In the genomic region with DNA sequence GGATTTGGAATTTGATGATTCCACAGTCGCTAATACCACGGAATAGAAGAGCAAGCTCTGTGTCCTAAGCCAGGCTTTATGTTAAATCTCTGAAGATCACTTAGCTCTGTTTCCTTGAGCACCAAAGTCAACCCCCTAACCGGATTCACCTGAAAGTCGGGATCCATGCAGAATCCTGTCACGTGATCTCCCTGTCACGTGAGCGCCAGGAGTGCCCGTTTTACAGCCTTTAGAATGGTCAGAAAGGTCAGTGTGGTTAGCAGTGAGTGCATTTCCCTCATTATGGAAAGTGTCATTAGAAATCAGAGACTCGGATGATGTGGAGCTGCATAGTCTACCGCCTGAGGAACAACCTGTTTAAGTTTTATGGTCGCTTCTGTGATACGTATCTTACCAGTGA, we compare ENCODE assay signal across 21 mouse cellular contexts. TPM values are rescaled to one million over a fixed set of nuclear protein-coding genes. Genes with fewer than 3 reads are reported as not detected.
DNase-seq lines count a peak whose midpoint lies in the region; ATAC-seq and TF ChIP-seq lines count a peak whose summit lies in the region.
"Had no signal": no experiment of that assay in that cellular context is flagged by ENCODE, and none has a peak within 500 bp of the region (broad histone marks: within the 10 kb centered on the region; RNA-seq: fewer than 3 reads in every experiment).

No protein-coding gene starts in this region.

- peak overlapping the region; percentile 12; the same call in 1 of the 2 replicates for H3K4me2 ChIP-seq in liver, embryonic 11.5 days
- peak overlapping the region; percentile 56 for H3K4me2 ChIP-seq in liver, embryonic 15.5 days
- H3K4me2 ChIP-seq: kidney, embryonic 15.5 days had no signal

- no peak for TF ChIP-seq EP300 in heart, adult 2 months (IDR thresholded peaks at IDR 0.05; ENCODE audit: insufficient read depth, low read depth, low read length)

- TF ChIP-seq CTCF in heart, adult 2 months (IDR thresholded peaks at IDR 0.05), result no peak

- WGBS in heart, embryonic 10.5 days, result 61% methylated on average over 12 of the region's 12 CpGs
- WGBS in heart, adult 2 months, result 76% methylated on average over 12 of the region's 12 CpGs
- WGBS in liver, embryonic 11.5 days, result 62% methylated on average over 12 of the region's 12 CpGs
- 77% methylated on average over 12 of the region's 12 CpGs for WGBS in liver, embryonic 15.5 days (ENCODE audit: insufficient replicate concordance)

- H3K9ac ChIP-seq in heart, adult 2 months (ENCODE audit: low read depth, low read length), result no peak overlapping the region
- H3K9ac ChIP-seq in liver, embryonic 11.5 days (ENCODE audit: low read depth, low read length), result no peak overlapping the region
- H3K9ac ChIP-seq in liver, embryonic 15.5 days, result no peak overlapping the region
- H3K9ac ChIP-seq: kidney, embryonic 15.5 days had no signal

- H3K4me1 ChIP-seq in heart, embryonic 10.5 days, result peaks cover 24% of the 10 kb centered on the region
- H3K4me1 ChIP-seq in heart, adult 2 months (ENCODE audit: control insufficient read depth, insufficient read depth, low read length), result peaks cover 11% of the 10 kb centered on the region
- peaks cover 8% of the 10 kb centered on the region for H3K4me1 ChIP-seq in liver, embryonic 11.5 days (replicated peaks; ENCODE audit: control insufficient read depth, insufficient read depth, low read length)
- H3K4me1 ChIP-seq in liver, embryonic 15.5 days (replicated peaks), result peaks cover 23% of the 10 kb centered on the region
- H3K4me1 ChIP-seq: forebrain, embryonic 10.5 days; hindbrain, embryonic 10.5 days had no signal

- H3K27me3 ChIP-seq in heart, embryonic 10.5 days (ENCODE audit: insufficient read depth, poor library complexity, severe bottlenecking), result no peaks in the 10 kb centered on the region
- H3K27me3 ChIP-seq in heart, adult 2 months (ENCODE audit: control insufficient read depth, insufficient read depth, low read length), result no peaks in the 10 kb centered on the region
- H3K27me3 ChIP-seq in liver, embryonic 11.5 days (replicated peaks; ENCODE audit: control insufficient read depth, insufficient read depth, low read length), result no peaks in the 10 kb centered on the region
- no peaks in the 10 kb centered on the region for H3K27me3 ChIP-seq in liver, embryonic 15.5 days
- H3K27me3 ChIP-seq: kidney, embryonic 15.5 days had no signal

- ATAC-seq in liver, embryonic 11.5 days (replicated peaks; ENCODE audit: low FRiP score), result peak; percentile 3; the same call in 1 of the 2 replicates
- ATAC-seq in liver, embryonic 15.5 days (ENCODE audit: insufficient read depth), result 0 out of 2 replicates have a peak, but pooled peaks have one; percentile 6
- no peak for ATAC-seq in megakaryocyte progenitor cell, adult 5-6 weeks (replicated peaks; ENCODE audit: poor library complexity)
- ATAC-seq: activated CD4-positive, CD25-positive, alpha-beta regulatory T cell, adult 4 months; midbrain, embryonic 16.5 days had no signal

- no peaks in the 10 kb centered on the region for H3K36me3 ChIP-seq in heart, embryonic 10.5 days
- peaks cover 2% of the 10 kb centered on the region for H3K36me3 ChIP-seq in heart, adult 2 months (ENCODE audit: control insufficient read depth, insufficient read depth, low read length)
- H3K36me3 ChIP-seq in liver, embryonic 11.5 days (ENCODE audit: control insufficient read depth, insufficient read depth, low read length), result no peaks in the 10 kb centered on the region
- H3K36me3 ChIP-seq in liver, embryonic 15.5 days (replicated peaks), result no peaks in the 10 kb centered on the region
- H3K36me3 ChIP-seq: forebrain, embryonic 10.5 days; G1E; hindbrain, embryonic 10.5 days; kidney, embryonic 15.5 days had no signal

- no peaks in the 10 kb centered on the region for H3K9me3 ChIP-seq in heart, embryonic 10.5 days
- H3K9me3 ChIP-seq in liver, embryonic 11.5 days (ENCODE audit: control insufficient read depth, low read length), result no peaks in the 10 kb centered on the region
- no peaks in the 10 kb centered on the region for H3K9me3 ChIP-seq in liver, embryonic 15.5 days (replicated peaks)
- H3K9me3 ChIP-seq: forebrain, embryonic 10.5 days; G1E; hindbrain, embryonic 10.5 days; kidney, embryonic 15.5 days had no signal

- no peak for TF ChIP-seq POLR2A in heart, adult 2 months (IDR thresholded peaks at IDR 0.05; ENCODE audit: insufficient read depth, low read depth, low read length)

- intact Hi-C loops in heart, adult 2 months (cut with DNase I), result no loop called here

- H3K27ac ChIP-seq in heart, embryonic 10.5 days, result peak overlapping the region; percentile 38; the same call in 1 of the 2 replicates
- no peak overlapping the region for H3K27ac ChIP-seq in heart, adult 2 months
- H3K27ac ChIP-seq in liver, embryonic 11.5 days (ENCODE audit: low read depth, low read length), result no peak overlapping the region
- no peak overlapping the region for H3K27ac ChIP-seq in liver, embryonic 15.5 days (replicated peaks)
- H3K27ac ChIP-seq: forebrain, embryonic 10.5 days; hindbrain, embryonic 10.5 days; kidney, embryonic 15.5 days; macrophage had no signal

- H3K4me3 ChIP-seq in heart, embryonic 10.5 days, result no peak overlapping the region
- no peak overlapping the region for H3K4me3 ChIP-seq in heart, adult 2 months
- H3K4me3 ChIP-seq in liver, embryonic 11.5 days (ENCODE audit: low read depth, low read length), result no peak overlapping the region
- no peak overlapping the region for H3K4me3 ChIP-seq in liver, embryonic 15.5 days (replicated peaks)
- H3K4me3 ChIP-seq: forebrain, embryonic 10.5 days; hindbrain, embryonic 10.5 days; kidney, embryonic 15.5 days had no signal

- peak; percentile 67 for DNase-seq in heart, embryonic 10.5 days (ENCODE audit: low spot score)
- no peak for DNase-seq in heart, adult 2 months
- no peak for DNase-seq in liver, embryonic 11.5 days (ENCODE audit: low spot score)
- DNase-seq in liver (no peak), R1 (ENCODE audit: low read depth, low spot score) (peak; percentile 93)
- DNase-seq in right cerebral cortex, postnatal 10 days (ENCODE audit: low spot score in 2 of 2), result no peak
- DNase-seq: adrenal gland, postnatal 36 days; B cell, adult 2 months; cerebellum, adult 9-11 months; lung, adult 18-20 months; right cerebral cortex, postnatal 25 days; thymus, adult 18-20 months had no signal

- H3K79me2 ChIP-seq in heart, adult 2 months (replicated peaks; ENCODE audit: control insufficient read depth, insufficient read depth, low read length), result no peaks in the 10 kb centered on the region

RNA-seq across cellular contexts. Expression of a gene that starts 43.1 kb away (rescaled TPM):
- 1.0 and 4.2 TPM in 2 replicates for polyA plus RNA-seq in heart, embryonic 10.5 days (2016; fragmentation: Nextera tagmentation; extraction: Ambion mirVana)
- 100 to 1,000 TPM in 1 of 2 experiments, 10 to 100 TPM in 1; 96.6 to 110 TPM for total RNA-seq in heart, adult 2 months (2021)
- 32.1 and 43.5 TPM in 2 replicates for polyA plus RNA-seq in heart, adult 2 months (2012; rRNA removed)
- 0.16 and 0.30 TPM in 2 replicates for polyA plus RNA-seq in liver, embryonic 11.5 days (2014; fragmentation: Nextera tagmentation; extraction: Ambion mirVana)
- 0.21 and 0.30 TPM in 2 replicates for polyA plus RNA-seq in liver, embryonic 15.5 days (2015; fragmentation: Nextera tagmentation; extraction: Ambion mirVana)
- total RNA-seq in megakaryocyte progenitor cell, adult 5-6 weeks (2015), result not detected in 2 replicates
- not detected in 2 replicates for total RNA-seq in megakaryocyte progenitor cell, adult 5-6 weeks (2017)
- total RNA-seq: G1E had no signal
- polyA plus RNA-seq: G1E, macrophage had no signal

Comparison
In these comparisons a context has a peak if more than half of its experiments do, and no peak if none do; other contexts are left out.
1. DNase-seq: peak in heart, embryonic 10.5 days (single experiment) and R1 (single experiment); none in heart, adult 2 months (0 of 2), liver, embryonic 11.5 days (single experiment), liver (single experiment) and right cerebral cortex, postnatal 10 days (0 of 2).